Mouse (Mus musculus) ES-CJ7 (cell line): ENCODE measurements at regions not wholly inside any gene's neighbourhood (a gene's known extent, or its start where the extent isn't known, plus 50 kb on each side); places are given as distances from the start of the nearest gene placed in this dataset.
A peak's percentile ranks its signal among the peaks of the same experiment; 100 is the strongest.
"Not testable (repeated sequence)": the region's sequence is repeated elsewhere in the genome, so short reads cannot be mapped to it uniquely, and the experiment has no call there.

Experiments
- DNase-seq: peaks from one replicate; pipeline ENCODE4 v3.0.0; 2011; ENCODE audit warnings: low read depth, low spot score

DNA sequence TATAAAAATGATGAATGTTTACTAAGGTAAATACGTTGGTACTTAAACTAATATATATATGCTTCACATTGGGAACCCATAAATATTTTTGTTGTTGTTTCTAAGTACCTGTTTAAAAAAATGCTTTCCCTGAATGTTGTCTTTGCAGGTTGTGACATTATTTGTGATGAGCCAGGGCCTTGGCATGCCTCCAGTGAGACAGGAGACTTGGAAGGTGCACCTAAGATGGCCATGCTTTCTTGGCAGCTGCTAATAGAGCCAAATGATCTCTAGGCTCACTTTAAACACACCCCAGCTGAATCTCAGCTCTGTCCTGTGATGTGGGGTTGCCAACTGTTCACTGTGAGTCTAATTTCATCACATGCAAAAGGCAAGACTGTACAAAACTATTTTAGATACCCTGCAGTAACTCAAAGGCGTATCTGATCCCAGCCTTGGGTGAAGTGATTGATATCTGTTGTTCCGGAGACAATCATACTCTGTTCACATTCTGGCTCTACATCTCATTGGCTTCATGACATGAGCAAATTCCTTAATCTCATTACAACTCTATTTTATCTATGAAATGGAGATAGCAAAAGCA lies 197.8 kb upstream of the P2ry1 start:
- DNase-seq: no peak

DNA sequence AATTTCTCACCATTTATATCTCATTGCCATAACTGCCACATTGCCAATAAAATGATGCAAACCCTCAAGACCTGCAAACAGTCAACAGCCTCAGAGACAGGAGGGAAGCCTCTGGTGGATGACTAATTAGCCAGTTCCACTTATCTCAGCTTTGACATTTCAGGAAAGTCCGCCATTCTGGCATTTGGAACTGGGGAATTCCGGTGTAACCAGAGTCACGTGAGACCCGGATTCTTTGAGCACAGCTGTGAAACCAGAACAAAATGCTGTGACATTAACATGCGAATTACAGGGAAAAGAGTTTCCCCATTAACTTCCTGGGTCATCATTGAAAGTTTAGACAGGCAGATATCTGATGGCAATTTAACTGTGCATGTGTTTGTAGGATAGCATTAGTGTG lies 190.7 kb upstream of the P2ry1 start:
- peak; percentile 9 for DNase-seq

DNA sequence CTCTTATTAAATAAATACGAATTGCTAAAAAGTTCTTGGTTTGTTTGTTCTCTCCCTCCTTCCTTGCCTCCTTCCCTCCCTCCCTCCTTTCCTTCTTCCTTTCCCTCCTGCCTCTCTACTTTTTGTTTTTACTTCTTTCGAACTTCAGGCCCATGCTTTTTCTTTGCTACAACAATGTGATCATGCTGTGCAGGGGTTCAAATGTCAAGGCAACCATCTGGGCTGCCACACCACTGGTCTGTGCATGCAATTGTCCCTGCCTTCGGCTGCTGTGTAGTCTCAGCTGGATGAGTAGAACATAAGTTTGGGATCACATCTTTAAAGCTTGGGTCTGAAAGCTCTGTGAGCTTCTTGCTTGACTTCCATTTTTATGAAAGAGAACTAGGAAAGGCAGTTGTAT lies 189.1 kb upstream of the P2ry1 start:
- DNase-seq: no peak

- no peak for DNase-seq
These were observed 182.8 kb upstream of the P2ry1 start for GRCm38 (mm10) chr3:60819684-60820281.

- no peak for DNase-seq
These were observed 181.1 kb upstream of the P2ry1 start for GRCm38 (mm10) chr3:60821463-60821862.

DNA sequence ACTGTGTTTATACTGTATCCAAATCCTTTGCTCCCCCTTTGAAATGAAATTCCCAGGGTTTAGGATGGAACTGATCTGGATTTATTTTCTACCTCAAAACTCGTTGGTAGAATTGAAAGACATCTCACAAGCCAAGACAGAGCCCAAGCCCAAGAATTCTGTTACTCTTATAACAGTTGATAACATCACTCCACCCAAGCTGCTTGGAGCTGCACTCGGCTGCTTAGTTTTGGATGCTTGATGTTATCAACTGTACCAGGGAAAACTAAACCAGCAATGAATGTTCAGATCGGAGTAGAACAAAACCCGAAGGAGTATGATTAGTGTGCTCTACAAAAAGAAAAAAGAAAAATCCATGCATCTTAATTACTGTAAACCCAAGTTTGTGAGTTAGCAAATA lies 175.8 kb upstream of the P2ry1 start:
- no peak for DNase-seq

DNA sequence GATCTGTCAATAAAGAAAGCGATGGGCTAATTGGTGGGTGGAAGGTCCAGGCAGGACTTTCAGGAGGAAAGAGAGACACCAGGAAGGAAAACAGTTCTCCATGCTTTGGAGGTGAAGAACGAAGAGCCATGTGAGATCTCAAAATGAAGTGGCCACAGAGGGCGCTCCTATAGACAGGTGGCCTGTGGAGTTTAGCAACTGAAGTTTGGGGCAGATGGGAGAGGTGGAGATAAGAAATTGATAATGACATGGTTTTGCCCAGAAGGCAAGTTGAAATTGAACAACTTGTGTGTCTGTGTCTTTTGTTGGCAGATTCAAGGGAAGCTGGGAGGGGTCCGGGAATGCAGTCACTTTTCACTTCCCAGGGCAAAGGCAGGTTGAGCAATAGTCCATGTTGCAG lies 170.2 kb upstream of the P2ry1 start:
- no peak for DNase-seq

GRCm38 (mm10) chr3:60841895-60842294 lies 160.7 kb upstream of the P2ry1 start:
- DNase-seq: no peak

DNA sequence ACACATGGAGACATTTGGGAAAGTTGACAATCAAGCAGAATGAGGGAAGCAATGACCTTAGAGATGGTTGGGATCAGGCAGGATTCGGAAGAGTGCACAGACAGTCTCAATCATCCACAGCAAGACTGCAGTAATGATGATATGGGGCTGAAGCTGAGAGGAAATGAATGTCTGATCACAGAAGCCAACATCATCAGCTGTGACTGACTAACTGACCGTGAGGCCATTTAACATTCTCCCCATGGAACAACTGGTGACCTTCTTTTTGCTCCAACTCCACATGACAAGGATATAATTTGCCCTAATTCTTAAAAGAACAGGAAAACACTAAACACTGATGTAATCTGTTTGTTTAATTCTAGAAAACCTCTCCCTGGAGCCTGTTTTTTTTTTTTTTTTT lies 157.3 kb upstream of the P2ry1 start:
- no peak for DNase-seq

DNA sequence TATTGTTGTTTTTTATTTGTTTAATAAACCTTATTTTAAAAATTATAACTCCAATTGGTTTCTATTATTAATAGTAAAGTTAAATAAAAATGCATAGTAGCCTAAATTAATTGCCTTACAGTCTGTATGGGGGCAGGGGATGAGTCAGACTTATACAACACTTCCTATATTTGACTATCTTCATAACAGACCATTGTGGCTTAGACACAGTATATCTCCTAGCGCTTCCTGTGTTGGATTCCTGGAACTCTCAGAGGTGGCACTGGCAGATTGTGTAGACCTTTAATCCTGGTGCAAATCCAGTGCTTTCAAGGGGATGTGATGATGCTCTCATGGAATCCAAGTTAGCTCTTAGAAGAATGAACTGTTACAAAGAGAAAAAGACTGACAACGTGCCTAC lies 154.2 kb upstream of the P2ry1 start:
- no peak for DNase-seq

DNA sequence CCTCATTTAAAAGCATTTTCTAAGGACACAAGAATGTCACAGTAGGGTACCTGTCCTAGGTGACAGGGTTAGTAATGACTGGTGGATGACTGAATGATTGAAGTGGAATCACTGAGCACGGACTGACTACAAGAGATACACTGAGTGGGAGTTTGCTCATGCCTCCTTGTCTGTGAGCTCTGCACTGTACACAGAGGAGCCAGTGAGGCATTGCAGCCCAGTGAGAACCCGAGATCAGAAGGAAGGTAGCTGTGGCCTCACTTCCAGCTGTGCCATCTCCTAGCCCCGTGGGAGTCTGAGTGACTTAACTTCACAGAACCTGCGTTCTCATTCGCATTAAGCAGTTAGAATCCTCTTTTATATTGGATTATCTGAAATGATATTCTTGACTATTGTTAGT lies 148.8 kb upstream of the P2ry1 start:
- DNase-seq: peak; percentile 7

DNA sequence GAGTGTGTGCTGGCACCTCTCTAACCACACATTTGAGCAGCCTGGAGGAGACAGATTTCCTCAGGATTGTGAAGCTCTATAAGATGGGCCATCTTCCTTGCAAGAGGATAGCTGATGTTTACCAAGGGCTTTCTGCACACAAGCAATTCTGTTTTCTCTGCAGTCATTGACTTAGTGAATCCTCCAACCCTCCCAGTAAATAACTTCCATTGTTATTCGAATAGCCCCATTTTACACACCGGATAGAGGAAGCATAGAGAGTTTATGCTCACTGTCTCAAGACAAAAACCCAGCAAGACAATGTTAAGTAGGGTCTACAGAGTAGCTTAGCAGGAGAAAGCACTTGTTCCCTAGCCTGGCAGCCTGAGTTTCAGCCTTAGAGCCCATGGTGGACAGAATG lies 146.9 kb upstream of the P2ry1 start:
- peak; percentile 89 for DNase-seq

GRCm38 (mm10) chr3:60858474-60859118 lies 144.0 kb upstream of the P2ry1 start:
- no peak for DNase-seq

DNA sequence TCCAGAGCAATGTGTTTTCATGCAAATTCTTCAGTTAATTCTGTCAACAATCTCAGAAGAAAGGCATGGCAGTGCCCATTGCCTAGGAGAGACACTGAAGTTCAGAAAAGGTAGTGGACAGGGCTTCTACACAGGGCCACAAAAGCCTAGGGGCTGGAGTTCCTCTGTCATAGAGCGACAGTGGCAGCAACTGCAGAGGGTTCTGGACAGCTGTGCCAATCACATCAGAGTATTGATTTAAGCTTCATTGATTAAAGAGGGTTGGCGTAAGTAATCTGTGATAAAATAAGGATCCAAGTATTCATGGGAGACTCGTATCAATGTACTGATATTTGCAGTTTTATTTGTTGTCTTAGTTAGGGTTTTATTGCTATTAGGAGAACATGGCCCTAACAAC lies 143.5 kb upstream of the P2ry1 start:
- DNase-seq: no peak

- not testable (repeated sequence) for DNase-seq
These were observed 125.7 kb upstream of the P2ry1 start for GRCm38 (mm10) chr3:60876858-60877257.

GRCm38 (mm10) chr3:60878880-60879279 lies 123.7 kb upstream of the P2ry1 start:
- DNase-seq: no peak

DNA sequence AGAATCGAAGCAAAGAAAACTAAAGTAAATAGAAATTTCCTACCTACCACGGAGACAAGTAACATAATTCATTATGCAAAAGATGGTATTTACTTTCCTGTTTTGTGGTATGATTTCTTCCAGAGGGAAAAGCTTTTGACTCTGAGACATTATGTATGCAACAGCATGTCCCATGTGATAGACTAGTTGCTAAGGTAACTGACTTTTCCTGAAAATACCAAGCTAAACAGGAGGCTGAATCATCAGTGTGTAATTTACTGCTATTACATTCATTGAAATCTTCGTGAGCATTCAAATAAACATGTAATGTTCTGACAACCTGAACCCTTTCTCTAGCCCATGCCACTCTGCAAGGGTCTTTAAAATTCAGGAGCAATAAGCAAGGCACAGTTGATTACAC lies 118.6 kb upstream of the P2ry1 start:
- no peak for DNase-seq

DNA sequence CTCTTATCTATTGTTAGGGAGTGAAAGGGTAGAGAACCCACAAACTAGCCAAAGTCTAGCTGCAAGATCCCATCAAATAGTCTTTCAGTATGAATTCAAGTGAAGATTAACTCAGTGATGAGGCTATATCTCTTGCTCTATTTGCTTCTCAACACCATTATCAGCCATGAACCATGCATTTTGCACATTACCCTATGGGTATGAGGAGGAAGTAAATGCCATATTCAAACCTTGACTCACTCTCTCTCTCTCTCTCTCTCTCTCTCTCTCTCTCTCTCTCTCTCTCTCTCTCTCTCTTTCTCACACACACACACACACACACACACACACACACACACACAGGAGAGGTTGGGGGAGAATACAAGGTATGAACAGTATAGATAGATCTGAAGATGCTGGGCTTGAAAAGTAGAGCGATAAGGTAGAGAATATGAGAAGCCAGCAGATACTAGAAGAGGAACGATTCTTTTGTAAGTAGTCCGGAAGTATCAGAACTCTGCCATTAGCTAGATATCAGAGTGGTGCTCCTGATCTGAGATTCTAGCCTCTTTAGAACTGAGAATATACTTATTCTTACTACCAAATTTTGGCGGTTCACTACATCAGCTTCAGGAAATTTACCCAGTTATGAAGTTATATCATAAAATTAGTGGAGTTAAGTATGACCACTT lies 113.3 kb upstream of the P2ry1 start:
- no peak for DNase-seq

DNA sequence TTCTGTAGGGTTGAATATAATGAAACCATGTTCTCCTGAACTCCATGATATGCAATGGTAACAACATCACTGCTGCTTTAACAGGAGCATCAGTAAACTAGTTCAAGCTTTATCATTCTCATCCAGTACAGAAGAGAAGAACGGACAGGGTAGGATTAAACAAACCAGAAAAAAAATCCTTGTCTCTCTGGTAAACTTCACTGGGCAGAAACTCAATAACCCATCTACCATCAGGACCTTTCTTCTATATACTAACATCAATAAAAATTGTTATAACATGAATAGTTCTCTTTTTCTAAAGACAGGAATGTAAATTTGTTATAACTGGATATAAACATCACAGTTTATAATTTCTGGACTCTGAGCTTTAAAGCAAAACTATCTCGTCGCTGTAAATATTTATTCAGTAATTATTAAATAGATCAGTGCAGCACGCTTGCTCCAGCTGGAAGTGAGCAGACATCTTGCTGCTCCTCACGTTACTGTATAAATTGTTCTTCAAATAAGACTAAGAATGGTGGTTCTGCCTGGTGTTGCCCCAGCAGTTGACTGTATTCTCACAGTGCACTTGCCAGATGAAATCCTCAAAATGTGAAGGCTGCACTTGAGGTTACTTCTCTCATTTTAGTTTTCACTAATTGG lies 104.8 kb upstream of the P2ry1 start:
- no peak for DNase-seq

GRCm38 (mm10) chr3:60898720-60899119 lies 103.9 kb upstream of the P2ry1 start:
- DNase-seq: no peak

DNA sequence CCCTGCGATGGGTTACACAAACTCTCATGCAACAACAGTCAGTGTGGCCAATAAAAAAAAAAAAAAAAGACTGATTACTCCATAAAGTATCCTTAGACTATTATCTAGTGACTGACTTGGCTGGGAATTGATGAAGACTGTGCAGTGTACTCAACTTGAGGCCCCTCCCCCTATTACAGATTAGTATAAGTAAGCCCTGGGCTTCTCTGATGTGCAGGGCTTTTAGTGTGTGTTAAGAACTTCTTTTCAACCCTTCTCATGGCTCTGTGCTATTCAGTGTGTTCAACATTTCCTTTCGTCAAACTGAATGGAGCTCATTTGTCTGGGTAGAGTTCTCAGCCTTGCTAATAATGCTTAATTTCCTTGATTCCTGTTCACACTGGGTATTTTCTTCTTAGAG lies 101.0 kb upstream of the P2ry1 start:
- no peak for DNase-seq

- DNase-seq: no peak
These were observed 86.2 kb upstream of the P2ry1 start for GRCm38 (mm10) chr3:60916411-60916810.
